Mouse (Mus musculus) layer of hippocampus, adult 9-11 months (tissue): ENCODE measurements at regions not wholly inside any gene's neighbourhood (a gene's known extent, or its start where the extent isn't known, plus 50 kb on each side); places are given as distances from the start of the nearest gene placed in this dataset.

ENCODE experiments used
- DNase-seq: peaks from one replicate; pipeline ENCODE4 v3.0.0; 2022

DNA sequence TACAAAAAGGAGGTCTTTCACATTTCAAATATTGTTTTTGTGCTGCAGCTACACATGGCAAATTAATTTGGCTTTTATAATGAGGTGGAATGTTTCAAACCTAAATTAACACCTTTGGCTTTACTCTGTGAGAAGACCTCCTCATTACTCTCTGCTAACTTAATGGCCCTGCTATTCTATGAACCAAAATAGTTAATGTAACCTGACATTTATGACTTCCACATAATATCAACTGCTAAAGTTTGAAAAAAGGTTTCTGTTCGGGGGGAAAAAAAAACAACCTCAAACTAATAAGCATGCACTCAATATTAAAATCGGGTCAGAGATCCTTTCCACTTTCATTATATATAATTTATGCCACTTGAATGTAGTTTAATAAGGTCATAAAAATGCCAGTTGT is 197.2 kb upstream of the Cep162 start:
- no peak for DNase-seq

DNA sequence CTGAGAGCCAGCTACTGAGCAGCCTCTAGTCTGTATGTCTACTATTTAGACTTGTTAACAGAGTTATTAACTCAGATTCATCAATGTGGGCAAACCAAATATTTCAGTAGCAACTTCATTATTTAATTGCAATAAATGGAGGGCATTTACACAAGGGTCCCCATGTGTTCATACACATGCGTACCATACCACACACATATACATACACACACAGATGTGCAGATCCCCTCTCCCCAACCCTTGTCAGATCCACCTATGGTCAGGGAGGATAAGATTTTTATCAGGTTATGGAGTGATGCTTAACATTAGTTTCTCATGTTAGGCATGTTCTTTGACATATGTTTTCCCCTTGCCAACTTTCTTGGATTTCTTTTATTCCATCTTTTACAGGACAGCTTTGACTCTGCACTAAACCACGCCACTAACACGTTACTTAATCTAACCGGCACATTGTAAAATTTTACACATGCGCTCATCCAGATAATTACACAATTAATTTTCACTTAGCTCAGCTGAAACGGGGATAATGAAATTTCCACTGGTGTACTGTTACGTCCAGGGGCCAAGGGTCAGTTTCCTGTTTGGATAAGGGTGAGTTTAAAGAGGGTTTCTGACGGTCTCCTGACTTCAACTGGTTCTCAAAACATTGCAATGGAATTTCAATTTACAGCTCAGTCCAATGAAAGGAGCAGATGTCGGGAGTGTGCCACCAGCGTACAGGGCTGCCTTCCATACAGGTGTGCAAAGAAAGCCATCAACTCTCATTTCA is 188.3 kb upstream of the Cep162 start:
- DNase-seq = no peak

GRCm38 (mm10) chr9:87432072-87432471 is 176.7 kb upstream of the Cep162 start:
- no peak for DNase-seq

DNA sequence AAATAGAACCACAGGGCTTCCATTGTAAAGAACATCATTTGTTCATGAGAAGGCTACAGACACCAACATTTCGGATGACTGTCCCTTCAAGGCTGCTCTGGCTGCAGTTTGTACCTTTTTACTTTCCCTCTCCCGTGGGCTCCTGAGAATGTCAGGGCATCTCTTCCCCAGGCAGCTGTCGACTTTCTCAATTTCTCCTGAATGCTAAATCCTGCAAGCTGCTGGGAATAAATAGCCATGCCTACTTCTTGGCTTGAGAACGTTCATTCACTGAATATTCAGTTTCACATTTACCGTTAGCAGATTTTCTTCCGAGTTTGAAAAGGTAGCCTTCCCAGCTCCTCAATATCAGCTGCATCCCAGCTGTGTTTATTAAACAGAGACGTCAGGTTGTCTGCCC is 176.2 kb upstream of the Cep162 start:
- no peak for DNase-seq

DNA sequence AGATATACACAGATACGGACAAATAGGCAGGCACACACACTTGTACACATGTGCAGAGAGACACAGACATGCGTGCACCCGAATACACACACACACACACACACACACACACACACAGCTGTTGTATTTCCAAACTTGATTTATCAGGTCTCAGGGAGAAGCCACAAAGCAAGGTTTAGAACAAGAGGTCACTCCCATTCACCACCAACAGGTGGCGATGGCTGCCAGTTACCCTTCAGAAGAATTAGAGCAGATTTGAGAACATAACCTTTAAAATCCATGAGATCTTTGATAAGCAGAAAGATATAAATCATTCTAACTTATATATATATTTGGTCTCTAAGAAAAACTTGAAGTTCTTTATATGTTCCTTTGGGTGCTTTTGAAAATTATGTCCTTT is 169.9 kb upstream of the Cep162 start:
- no peak for DNase-seq

DNA sequence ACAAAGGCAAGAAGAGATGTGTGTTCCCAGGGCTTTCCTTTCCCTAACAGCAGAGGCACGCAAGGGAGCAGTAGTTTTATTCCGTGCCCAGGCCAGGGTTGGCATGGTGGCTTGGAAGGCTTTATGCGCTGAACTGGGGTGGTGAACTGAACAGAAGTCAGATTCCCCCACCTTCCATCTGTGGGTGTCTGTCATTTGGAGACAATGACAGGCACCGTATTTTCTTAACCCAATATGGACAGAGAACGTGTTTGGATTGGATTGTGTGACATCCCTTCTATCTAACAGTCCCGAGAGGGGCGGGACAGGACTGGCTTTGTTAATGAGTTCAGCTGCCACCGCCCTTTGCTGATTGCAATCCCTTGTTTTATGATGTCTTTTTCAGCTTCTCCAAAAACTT is 165.8 kb upstream of the Cep162 start:
- DNase-seq = no peak

- DNase-seq = peak; percentile 10
Observed at GRCm38 (mm10) chr9:87419376-87419775, 164.0 kb upstream of the Cep162 start.

GRCm38 (mm10) chr9:87412894-87413293 is 157.6 kb upstream of the Cep162 start:
- DNase-seq = no peak

GRCm38 (mm10) chr9:87411044-87411443 is 155.7 kb upstream of the Cep162 start:
- no peak for DNase-seq

DNA sequence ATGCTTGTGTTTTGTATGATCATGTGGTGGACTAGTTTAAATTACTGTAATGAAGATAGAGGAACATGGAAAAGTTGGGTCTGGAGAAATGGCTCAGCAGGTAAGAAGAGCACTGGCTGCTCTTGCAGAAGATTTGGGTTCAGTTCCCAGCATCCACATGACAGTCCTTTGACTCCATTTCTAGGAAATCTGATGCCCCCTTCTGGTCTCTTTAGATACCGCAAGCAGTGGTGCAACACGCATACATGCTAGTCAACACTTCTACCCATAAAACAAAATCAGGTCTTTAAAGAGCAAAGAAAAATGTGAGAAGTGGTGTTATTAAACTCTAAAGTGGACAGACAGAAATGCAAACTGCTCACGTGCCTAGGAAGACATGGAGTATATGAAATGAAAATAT is 154.4 kb upstream of the Cep162 start:
- no peak for DNase-seq

- no peak for DNase-seq
Observed at GRCm38 (mm10) chr9:87408805-87409204, 153.5 kb upstream of the Cep162 start.

DNA sequence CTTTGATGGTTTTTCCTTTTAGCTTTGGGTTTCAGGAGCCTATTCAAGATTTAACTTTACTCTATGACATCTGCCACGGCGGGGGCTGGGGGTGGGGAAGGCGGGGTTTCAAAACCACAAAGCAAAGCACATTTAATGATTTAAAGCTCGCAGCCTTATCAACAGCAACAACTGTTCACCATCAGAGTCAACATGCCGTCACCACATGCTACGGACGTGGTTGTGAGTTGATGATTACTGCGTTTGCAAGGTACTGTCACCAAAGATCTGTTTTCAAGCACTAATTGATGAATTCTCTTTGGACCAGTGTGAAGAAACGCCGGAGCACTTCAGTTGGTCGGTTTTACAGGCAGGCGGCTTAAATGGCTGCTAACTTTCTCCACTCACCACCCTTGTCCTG is 151.1 kb upstream of the Cep162 start:
- DNase-seq = no peak

DNA sequence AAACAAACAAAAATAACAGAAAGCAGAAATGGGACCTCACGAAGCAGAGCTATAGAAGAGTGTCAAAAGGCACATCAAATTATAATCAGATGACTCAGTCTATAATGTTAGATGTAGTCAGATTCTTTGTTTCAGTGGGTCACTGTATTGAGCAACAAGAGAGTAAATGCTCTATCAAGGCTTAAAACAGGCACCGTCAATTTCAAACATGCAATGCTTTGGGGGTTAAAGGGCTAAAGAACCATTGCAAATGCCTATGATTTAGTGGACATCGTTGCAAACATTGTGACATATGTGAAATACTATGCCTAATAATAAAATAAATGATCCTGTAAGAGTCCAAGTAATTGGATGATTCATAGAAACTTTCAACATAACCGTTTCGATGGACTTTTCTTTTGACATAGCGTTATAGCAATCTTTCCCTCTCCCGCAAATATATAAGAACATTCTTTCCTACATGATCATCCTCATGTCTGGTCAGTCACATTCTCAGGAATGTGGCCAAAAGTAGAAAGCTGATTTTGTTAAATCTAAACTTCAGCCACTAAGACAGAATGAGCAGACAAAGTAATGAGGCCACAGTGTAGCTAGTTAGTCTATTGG is 149.9 kb upstream of the Cep162 start:
- no peak for DNase-seq

- DNase-seq = no peak
Observed at GRCm38 (mm10) chr9:87402010-87402409, 146.7 kb upstream of the Cep162 start.

DNA sequence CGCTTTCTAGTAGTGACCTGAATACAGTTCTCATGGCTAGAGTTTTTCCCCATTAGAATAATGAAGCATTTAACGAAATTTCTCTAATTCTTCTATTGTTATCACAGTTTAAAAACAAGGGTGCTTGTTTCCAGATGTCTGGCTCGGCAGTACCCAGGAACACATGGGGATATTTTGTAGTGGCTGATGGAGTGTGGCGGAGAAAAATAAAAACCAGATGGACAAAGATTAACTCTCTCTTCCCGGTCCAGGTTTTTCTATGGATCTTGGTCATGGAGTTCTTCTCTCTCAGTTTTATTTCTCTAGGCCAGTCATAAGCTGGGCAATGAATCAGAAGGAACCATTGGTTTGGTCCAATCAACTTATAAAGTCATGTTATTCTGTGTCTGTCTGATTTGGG is 132.2 kb upstream of the Cep162 start:
- DNase-seq = peak; percentile 2

GRCm38 (mm10) chr9:87383513-87383912 is 128.2 kb upstream of the Cep162 start:
- no peak for DNase-seq

GRCm38 (mm10) chr9:87377921-87378320 is 122.6 kb upstream of the Cep162 start:
- DNase-seq = no peak

DNA sequence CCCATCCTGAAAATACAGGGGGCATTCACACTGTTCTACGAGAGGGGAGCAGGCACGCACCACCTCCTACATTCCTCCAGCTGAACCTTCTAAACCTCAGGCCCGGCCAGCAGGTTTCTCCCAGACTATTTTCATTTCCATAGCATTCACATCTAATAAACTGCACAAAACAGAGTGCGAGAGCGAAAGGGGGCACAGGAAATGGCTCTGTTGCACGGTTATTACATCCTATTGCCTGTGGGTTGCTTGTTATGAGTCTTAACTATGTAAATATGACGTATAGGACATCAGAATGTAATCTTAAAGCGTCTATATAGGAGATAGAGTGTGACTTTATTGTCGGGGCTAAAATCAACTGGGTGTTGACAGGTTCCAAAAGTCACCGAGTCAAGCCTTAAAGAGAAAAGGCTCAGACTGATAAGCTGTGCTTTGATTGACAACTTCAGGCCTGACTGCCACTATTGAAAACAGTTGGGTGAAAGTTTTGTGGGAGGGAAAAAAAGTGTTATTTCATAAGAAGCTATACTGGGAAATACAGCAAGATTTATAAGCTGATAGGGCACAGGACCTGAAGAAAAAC is 121.5 kb upstream of the Cep162 start:
- DNase-seq = no peak

GRCm38 (mm10) chr9:87372251-87372905 is 117.0 kb upstream of the Cep162 start:
- no peak for DNase-seq

DNA sequence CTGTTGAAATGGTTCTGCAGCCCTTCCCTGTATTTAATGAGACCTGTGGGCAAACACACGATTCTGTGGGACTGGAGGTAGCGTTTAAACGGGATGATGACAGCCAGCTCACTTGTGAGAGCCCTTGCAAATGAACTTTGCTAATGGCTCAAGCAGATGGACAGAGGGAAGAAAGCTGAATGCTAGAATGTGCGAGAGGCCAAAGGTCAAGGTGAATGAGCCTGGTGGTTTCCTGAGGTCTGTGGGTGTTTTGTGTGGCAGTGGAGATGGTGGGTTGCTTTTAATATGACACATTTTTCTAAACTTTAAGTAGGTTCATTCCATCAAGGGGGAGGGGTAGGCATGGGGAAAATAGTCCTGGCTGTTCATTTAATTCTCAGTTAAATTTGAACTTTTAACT is 113.7 kb upstream of the Cep162 start:
- DNase-seq = no peak

DNA sequence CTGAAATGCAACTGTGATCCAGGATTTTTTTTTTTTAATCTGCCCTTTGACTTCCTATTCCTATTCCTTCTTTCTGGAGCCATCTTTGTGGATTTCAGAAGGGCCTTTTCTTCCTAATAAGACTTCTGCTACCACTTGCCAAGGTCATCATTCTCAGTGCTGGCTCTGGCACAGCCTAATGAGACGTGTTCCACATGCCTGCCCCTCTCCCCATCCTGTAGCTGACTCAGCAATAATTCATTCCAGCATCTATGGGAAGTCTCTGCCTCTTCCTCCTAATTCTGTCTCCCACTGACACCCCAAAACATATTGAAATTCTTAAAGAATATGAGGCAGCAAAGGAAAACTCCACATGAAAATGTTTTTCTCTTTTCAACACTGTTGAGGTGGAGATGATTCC is 91.7 kb upstream of the Cep162 start:
- no peak for DNase-seq

DNA sequence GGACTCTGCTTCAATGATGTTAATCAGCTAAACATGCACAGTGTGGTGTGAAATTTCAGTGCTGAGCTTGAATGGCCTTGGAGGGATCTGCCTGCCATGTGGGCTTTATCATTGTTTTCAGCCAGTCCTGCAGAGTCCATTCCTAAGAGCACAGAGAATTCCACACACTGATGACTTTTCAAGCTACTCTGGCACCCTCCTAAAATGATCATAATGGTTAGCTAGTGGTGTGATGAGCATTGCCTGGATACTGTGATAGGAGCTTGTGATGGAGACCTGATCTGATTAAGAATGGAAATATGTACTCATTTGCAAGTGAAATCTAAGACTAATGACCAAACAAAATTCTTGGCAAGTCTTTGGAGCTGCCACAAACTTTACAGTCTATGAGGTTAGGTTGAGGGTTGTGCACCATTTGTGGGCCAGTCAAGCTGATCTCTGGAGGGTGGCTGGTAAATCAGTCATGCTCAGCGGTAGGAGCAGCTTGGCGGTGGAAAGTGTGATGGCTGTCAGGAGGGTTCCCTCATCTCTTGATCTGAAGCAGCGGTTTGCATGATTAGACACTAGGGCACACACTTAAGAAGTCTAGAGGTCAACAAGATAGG is 91.0 kb upstream of the Cep162 start:
- no peak for DNase-seq

DNA sequence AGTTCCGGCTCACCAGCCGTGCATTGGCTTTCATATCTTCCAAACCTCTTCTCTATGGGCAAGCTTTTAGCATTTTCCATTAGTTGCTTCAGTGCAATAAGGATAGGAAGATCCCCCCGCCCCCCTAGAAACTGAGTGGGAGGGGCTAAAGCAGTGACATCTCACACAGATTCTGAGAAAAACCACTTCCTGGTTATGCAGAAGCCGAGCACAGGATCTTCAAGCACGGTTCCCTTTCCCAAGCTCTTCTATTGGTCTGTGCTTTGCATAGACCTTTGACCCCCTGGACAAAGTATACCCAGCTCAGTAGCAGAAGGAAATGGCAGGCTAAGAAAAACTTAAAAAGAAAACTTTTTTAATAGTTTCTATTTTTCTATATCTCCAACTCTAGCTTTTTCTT is 86.1 kb upstream of the Cep162 start:
- no peak for DNase-seq
